Mouse (Mus musculus): ENCODE results near the gene Rbm8a. TPM values are rescaled to one million over a fixed set of nuclear protein-coding genes. Genes with fewer than 3 reads are reported as not detected.

Gene Rbm8a
- polyA plus RNA-seq, 1 experiment = 5.8 TPM

GRCm38 (mm10) chr3:96593790-96594560 lies 35.8 kb upstream of the Rbm8a start, which contains the start of gene Polr3gl:
Gene Polr3gl, minus strand, starts transcription at chr3:96594181.
- no peaks in the 10 kb centered on the region; the same call in 1 of the 2 replicates for H3K36me3 ChIP-seq (ENCODE audit: control insufficient read depth, insufficient read depth, low read length)
- WGBS = 2% methylated on average over 38 of the region's 38 CpGs
- H3K27ac ChIP-seq (ENCODE audit: insufficient read depth, low read depth, low read length) = peak within 1 kb of the TSS; percentile 88
- TF ChIP-seq POLR2A (IDR thresholded peaks at IDR 0.05; ENCODE audit: low read depth, low read length) (peak; percentile 44), CTCF (IDR thresholded peaks at IDR 0.05; ENCODE audit: extremely low read depth, insufficient read length, insufficient replicate concordance, low read depth, low read length) (0 out of 2 replicates have a peak, but pooled peaks have one; percentile 22)
- peak within 1 kb of the TSS; percentile 97 for H3K4me3 ChIP-seq (ENCODE audit: low read depth, low read length)
- H3K27me3 ChIP-seq (ENCODE audit: control insufficient read depth, insufficient read depth, low read length) = peaks cover 30% of the 10 kb centered on the region
- H3K4me1 ChIP-seq (ENCODE audit: control insufficient read depth, insufficient read depth, insufficient read length, low read length) = peaks cover 11% of the 10 kb centered on the region; the same call in 1 of the 2 replicates

GRCm38 (mm10) chr3:96594851-96595250 lies 34.9 kb upstream of the Rbm8a start:
- H3K4me1 ChIP-seq (ENCODE audit: control insufficient read depth, insufficient read depth, insufficient read length, low read length) = peaks cover 11% of the 10 kb centered on the region; the same call in 1 of the 2 replicates
- no peak overlapping the region for H3K4me3 ChIP-seq (ENCODE audit: low read depth, low read length)
- H3K36me3 ChIP-seq (ENCODE audit: control insufficient read depth, insufficient read depth, low read length) = no peaks in the 10 kb centered on the region; the same call in 1 of the 2 replicates
- no peak for TF ChIP-seq POLR2A (IDR thresholded peaks at IDR 0.05; ENCODE audit: low read depth, low read length)
- no peak for TF ChIP-seq CTCF (IDR thresholded peaks at IDR 0.05; ENCODE audit: extremely low read depth, insufficient read length, insufficient replicate concordance, low read depth, low read length)
- WGBS = 79% methylated on average over 5 of the region's 5 CpGs
- peaks cover 32% of the 10 kb centered on the region for H3K27me3 ChIP-seq (ENCODE audit: control insufficient read depth, insufficient read depth, low read length)
- no peak overlapping the region for H3K27ac ChIP-seq (ENCODE audit: insufficient read depth, low read depth, low read length)

- Histone ChIP-seq H3K36me3 (ENCODE audit: control insufficient read depth, insufficient read depth, low read length) (no peaks in the 10 kb centered on the region; the same call in 1 of the 2 replicates), H3K27me3 (ENCODE audit: control insufficient read depth, insufficient read depth, low read length) (peaks cover 34% of the 10 kb centered on the region), H3K27ac (ENCODE audit: insufficient read depth, low read depth, low read length) (no peak overlapping the region), H3K4me3 (ENCODE audit: low read depth, low read length) (no peak overlapping the region), H3K4me1 (ENCODE audit: control insufficient read depth, insufficient read depth, insufficient read length, low read length) (peaks cover 11% of the 10 kb centered on the region; the same call in 1 of the 2 replicates)
- TF ChIP-seq CTCF (IDR thresholded peaks at IDR 0.05; ENCODE audit: extremely low read depth, insufficient read length, insufficient replicate concordance, low read depth, low read length) (no peak), POLR2A (IDR thresholded peaks at IDR 0.05; ENCODE audit: low read depth, low read length) (no peak)
- 29% methylated on average over 6 of the region's 6 CpGs for WGBS
Measured at GRCm38 (mm10) chr3:96595661-96596060, 34.1 kb upstream of the Rbm8a start.

- H3K4me3 ChIP-seq (ENCODE audit: low read depth, low read length) = peak within 1 kb of the TSS; percentile 45
- H3K36me3 ChIP-seq (ENCODE audit: control insufficient read depth, insufficient read depth, low read length) = no peaks in the 10 kb centered on the region
- WGBS = 4% methylated on average over 21 of the region's 23 CpGs
- no peak within 1 kb of the TSS for H3K27ac ChIP-seq (ENCODE audit: insufficient read depth, low read depth, low read length)
- TF ChIP-seq CTCF (IDR thresholded peaks at IDR 0.05; ENCODE audit: extremely low read depth, insufficient read length, insufficient replicate concordance, low read depth, low read length) (no peak), POLR2A (IDR thresholded peaks at IDR 0.05; ENCODE audit: low read depth, low read length) (no peak)
- H3K27me3 ChIP-seq (ENCODE audit: control insufficient read depth, insufficient read depth, low read length) = peaks cover 40% of the 10 kb centered on the region
- H3K4me1 ChIP-seq (ENCODE audit: control insufficient read depth, insufficient read depth, insufficient read length, low read length) = peaks cover 11% of the 10 kb centered on the region; the same call in 1 of the 2 replicates
Measured at GRCm38 (mm10) chr3:96596228-96596707, 33.5 kb upstream of the Rbm8a start, which contains the start of gene Ankrd34a. Gene Ankrd34a, plus strand, starts transcription at chr3:96596636.

GRCm38 (mm10) chr3:96596855-96597254 lies 32.9 kb upstream of the Rbm8a start:
- H3K27ac ChIP-seq (ENCODE audit: insufficient read depth, low read depth, low read length) = no peak overlapping the region
- no peaks in the 10 kb centered on the region for H3K36me3 ChIP-seq (ENCODE audit: control insufficient read depth, insufficient read depth, low read length)
- peaks cover 42% of the 10 kb centered on the region for H3K27me3 ChIP-seq (ENCODE audit: control insufficient read depth, insufficient read depth, low read length)
- H3K4me1 ChIP-seq (ENCODE audit: control insufficient read depth, insufficient read depth, insufficient read length, low read length) = peaks cover 11% of the 10 kb centered on the region; the same call in 1 of the 2 replicates
- peak overlapping the region; percentile 45 for H3K4me3 ChIP-seq (ENCODE audit: low read depth, low read length)
- TF ChIP-seq CTCF (IDR thresholded peaks at IDR 0.05; ENCODE audit: extremely low read depth, insufficient read length, insufficient replicate concordance, low read depth, low read length) = no peak
- TF ChIP-seq POLR2A (IDR thresholded peaks at IDR 0.05; ENCODE audit: low read depth, low read length) = no peak
- 2% methylated on average over 12 of the region's 12 CpGs for WGBS

- H3K27me3 ChIP-seq (ENCODE audit: control insufficient read depth, insufficient read depth, low read length) = peaks cover 47% of the 10 kb centered on the region
- 1% methylated on average over 40 of the region's 40 CpGs for WGBS
- no peak overlapping the region for H3K27ac ChIP-seq (ENCODE audit: insufficient read depth, low read depth, low read length)
- TF ChIP-seq CTCF (IDR thresholded peaks at IDR 0.05; ENCODE audit: extremely low read depth, insufficient read length, insufficient replicate concordance, low read depth, low read length) (no peak), POLR2A (IDR thresholded peaks at IDR 0.05; ENCODE audit: low read depth, low read length) (no peak)
- H3K36me3 ChIP-seq (ENCODE audit: control insufficient read depth, insufficient read depth, low read length) = no peaks in the 10 kb centered on the region
- H3K4me1 ChIP-seq (ENCODE audit: control insufficient read depth, insufficient read depth, insufficient read length, low read length) = peaks cover 11% of the 10 kb centered on the region; the same call in 1 of the 2 replicates
- H3K4me3 ChIP-seq (ENCODE audit: low read depth, low read length) = peak overlapping the region; percentile 45
Measured at GRCm38 (mm10) chr3:96597435-96597891, 32.3 kb upstream of the Rbm8a start.

Data from small intestine, adult 2 months (tissue).